Mouse (Mus musculus): Measurements from ENCODE around the gene Pcp2.

DNA sequence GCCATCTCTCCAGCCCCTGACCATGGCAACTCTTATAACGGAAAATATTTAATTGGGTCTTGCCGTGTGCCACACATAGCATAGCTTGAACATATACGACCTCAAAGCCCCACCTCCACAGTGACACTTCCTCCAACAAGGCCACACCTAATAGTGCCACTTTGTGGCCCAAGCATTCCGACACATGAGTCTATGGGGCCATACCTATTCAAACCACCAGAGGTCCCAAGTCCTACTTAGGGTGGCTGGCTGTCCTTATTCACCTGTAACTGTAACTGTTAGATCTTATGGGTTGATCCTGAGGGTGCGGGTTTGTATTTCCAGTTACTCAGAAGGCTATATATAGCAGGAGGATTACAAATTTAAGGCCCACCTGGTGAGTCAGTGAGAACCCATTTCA, 2.7 kb upstream of the Pcp2 start:
- TF ChIP-seq CTCF (IDR thresholded peaks at IDR 0.05; ENCODE audit: low read depth, low read length): no peak
- TF ChIP-seq POLR2AphosphoS5 (IDR thresholded peaks at IDR 0.05; ENCODE audit: insufficient replicate concordance, low read depth, low read length): no peak
- TF ChIP-seq TAL1 (conservative IDR thresholded peaks at IDR 0.05; ENCODE audit: low read depth, low read length): no peak
